Mouse (Mus musculus) kidney, embryonic 15.5 days (tissue): ENCODE data around the gene Traf3ip3. TPM values are rescaled to one million over a fixed set of nuclear protein-coding genes. Genes with fewer than 3 reads are reported as not detected.

ENCODE experiments used
- ATAC-seq: fragments of 200-750 bp; cut with Nextera tagmentation; replicated peaks from 2 replicates; pipeline ENCODE4 v1.8.0; 2017; ENCODE audit warnings: moderate TSS enrichment; ENCODE audit not compliant: low FRiP score
- H3K27ac ChIP-seq: fragments of 300-500 bp; sonication (generic); 2 replicates; pipeline ENCODE4 v1.5.1; 2015; ENCODE audit warnings: mild to moderate bottlenecking, inconsistent platforms
- H3K27me3 ChIP-seq: fragments of 300-500 bp; sonication (generic); 2 replicates; pipeline ENCODE4 v1.6.1; 2015; ENCODE audit warnings: inconsistent platforms
- H3K36me3 ChIP-seq: fragments of 300-500 bp; sonication (generic); 2 replicates; pipeline ENCODE4 v1.6.1; 2015; ENCODE audit warnings: inconsistent platforms
- H3K4me1 ChIP-seq: fragments of 300-500 bp; sonication (generic); 2 replicates; pipeline ENCODE4 v1.6.1; 2015; ENCODE audit warnings: inconsistent platforms
- H3K4me2 ChIP-seq: fragments of 300-500 bp; sonication (generic); 2 replicates; pipeline ENCODE4 v1.6.1; 2015; ENCODE audit warnings: moderate library complexity, mild to moderate bottlenecking, inconsistent platforms
- H3K4me3 ChIP-seq: fragments of 300-500 bp; sonication (generic); replicated peaks from 2 replicates; pipeline ENCODE4 v1.5.1; 2015; ENCODE audit warnings: mild to moderate bottlenecking, inconsistent platforms
- H3K9ac ChIP-seq: fragments of 300-500 bp; sonication (generic); 2 replicates; pipeline ENCODE4 v1.6.1; 2015; ENCODE audit warnings: mild to moderate bottlenecking, inconsistent platforms
- H3K9me3 ChIP-seq: fragments of 300-500 bp; sonication (generic); replicated peaks from 2 replicates; pipeline ENCODE4 v1.6.1; 2016; ENCODE audit warnings: inconsistent platforms
- WGBS: fragments of 180-500 bp; shearing (Covaris S2); methylation state at CpG from one replicate; pipeline ENCODE4 v1.1.7; 2015; ENCODE audit warnings: mixed read lengths; 5-methylcytosine and 5-hydroxymethylcytosine counted together
- polyA plus RNA-seq: library from polyadenylated mRNA; unstranded; fragments of >200 nt; fragmentation: Nextera tagmentation; extraction: Ambion mirVana; gene quantifications from 2 replicates; pipeline ENCODE4 v1.2.1, GENCODE M21; 2015

Gene Traf3ip3
- polyA plus RNA-seq, 1 experiment from 2014 or later, result 3.5 TPM

GRCm38 (mm10) chr1:193200640-193201382, 692 bp downstream of the Traf3ip3 start:
- H3K4me1 ChIP-seq, result no peaks in the 10 kb centered on the region
- no peaks in the 10 kb centered on the region for H3K36me3 ChIP-seq
- no peaks in the 10 kb centered on the region for H3K9me3 ChIP-seq
- H3K27ac ChIP-seq, result no peak overlapping the region
- no peak overlapping the region for H3K9ac ChIP-seq
- no peak overlapping the region for H3K4me2 ChIP-seq
- ATAC-seq, result no peak
- H3K27me3 ChIP-seq, result no peaks in the 10 kb centered on the region
- WGBS, result 86% methylated on average over 8 of the region's 8 CpGs
- H3K4me3 ChIP-seq, result no peak overlapping the region

GRCm38 (mm10) chr1:193198312-193198711, 3.2 kb downstream of the Traf3ip3 start:
- Histone ChIP-seq H3K4me1 (no peaks in the 10 kb centered on the region), H3K4me2 (no peak overlapping the region), H3K27ac (no peak overlapping the region), H3K9ac (no peak overlapping the region), H3K4me3 (no peak overlapping the region), H3K27me3 (no peaks in the 10 kb centered on the region), H3K36me3 (no peaks in the 10 kb centered on the region), H3K9me3 (no peaks in the 10 kb centered on the region)
- 79% methylated on average over 2 of the region's 2 CpGs for WGBS
- ATAC-seq, result no peak

- Histone ChIP-seq H3K36me3 (no peaks in the 10 kb centered on the region), H3K4me3 (no peak overlapping the region), H3K27me3 (no peaks in the 10 kb centered on the region), H3K9me3 (no peaks in the 10 kb centered on the region), H3K4me1 (no peaks in the 10 kb centered on the region), H3K27ac (no peak overlapping the region), H3K4me2 (no peak overlapping the region), H3K9ac (no peak overlapping the region)
- ATAC-seq, result no peak
- WGBS, result 85% methylated on average over 18 of the region's 18 CpGs
These were observed 3.9 kb downstream of the Traf3ip3 start for GRCm38 (mm10) chr1:193197494-193198205.

- H3K4me1 ChIP-seq, result peaks cover 6% of the 10 kb centered on the region
- no peak overlapping the region for H3K27ac ChIP-seq
- 74% methylated on average over 3 of the region's 3 CpGs for WGBS
- no peaks in the 10 kb centered on the region for H3K36me3 ChIP-seq
- no peak overlapping the region for H3K4me2 ChIP-seq
- H3K9me3 ChIP-seq, result no peaks in the 10 kb centered on the region
- H3K9ac ChIP-seq, result no peak overlapping the region
- no peaks in the 10 kb centered on the region for H3K27me3 ChIP-seq
- no peak overlapping the region for H3K4me3 ChIP-seq
- no peak for ATAC-seq
These were observed 6.2 kb downstream of the Traf3ip3 start for GRCm38 (mm10) chr1:193195169-193195810.

- Histone ChIP-seq H3K27me3 (no peaks in the 10 kb centered on the region), H3K36me3 (no peaks in the 10 kb centered on the region), H3K27ac (no peak overlapping the region), H3K4me1 (peaks cover 13% of the 10 kb centered on the region), H3K4me3 (no peak overlapping the region), H3K4me2 (no peak overlapping the region), H3K9ac (no peak overlapping the region), H3K9me3 (no peaks in the 10 kb centered on the region)
- WGBS, result 77% methylated on average over 3 of the region's 3 CpGs
- no peak for ATAC-seq
These were observed 6.9 kb downstream of the Traf3ip3 start for GRCm38 (mm10) chr1:193194416-193195140.

GRCm38 (mm10) chr1:193191675-193192283, 9.7 kb downstream of the Traf3ip3 start:
- no peak overlapping the region for H3K9ac ChIP-seq
- no peaks in the 10 kb centered on the region for H3K9me3 ChIP-seq
- H3K4me2 ChIP-seq, result no peak overlapping the region
- H3K4me1 ChIP-seq, result peaks cover 30% of the 10 kb centered on the region
- H3K27me3 ChIP-seq, result no peaks in the 10 kb centered on the region
- no peak for ATAC-seq
- no peak overlapping the region for H3K4me3 ChIP-seq
- H3K36me3 ChIP-seq, result no peaks in the 10 kb centered on the region
- 87% methylated on average over 7 of the region's 7 CpGs for WGBS
- no peak overlapping the region for H3K27ac ChIP-seq

- H3K4me3 ChIP-seq, result no peak overlapping the region
- 42% methylated on average over 3 of the region's 3 CpGs for WGBS
- H3K27ac ChIP-seq, result peak overlapping the region; percentile 82
- no peaks in the 10 kb centered on the region for H3K27me3 ChIP-seq
- H3K36me3 ChIP-seq, result no peaks in the 10 kb centered on the region
- no peaks in the 10 kb centered on the region for H3K9me3 ChIP-seq
- peaks cover 30% of the 10 kb centered on the region for H3K4me1 ChIP-seq
- H3K9ac ChIP-seq, result no peak overlapping the region
- no peak overlapping the region for H3K4me2 ChIP-seq
- no peak for ATAC-seq
These were observed 11.7 kb downstream of the Traf3ip3 start for GRCm38 (mm10) chr1:193189771-193190170.

- no peak overlapping the region for H3K9ac ChIP-seq
- H3K36me3 ChIP-seq, result no peaks in the 10 kb centered on the region
- peak overlapping the region; percentile 82 for H3K27ac ChIP-seq
- no peaks in the 10 kb centered on the region for H3K9me3 ChIP-seq
- peak; percentile 90 for ATAC-seq
- H3K4me2 ChIP-seq, result no peak overlapping the region
- H3K27me3 ChIP-seq, result no peaks in the 10 kb centered on the region
- no peak overlapping the region for H3K4me3 ChIP-seq
- WGBS, result 33% methylated on average over 9 of the region's 9 CpGs
- peaks cover 30% of the 10 kb centered on the region for H3K4me1 ChIP-seq
These were observed 12.3 kb downstream of the Traf3ip3 start for GRCm38 (mm10) chr1:193189151-193189621.

- ATAC-seq, result no peak
- peaks cover 30% of the 10 kb centered on the region for H3K4me1 ChIP-seq
- no peak overlapping the region for H3K4me3 ChIP-seq
- no peaks in the 10 kb centered on the region for H3K27me3 ChIP-seq
- no peaks in the 10 kb centered on the region for H3K9me3 ChIP-seq
- no peaks in the 10 kb centered on the region for H3K36me3 ChIP-seq
- H3K4me2 ChIP-seq, result no peak overlapping the region
- WGBS, result 67% methylated on average over 6 of the region's 6 CpGs
- peak overlapping the region; percentile 82; the same call in 1 of the 2 replicates for H3K27ac ChIP-seq
- no peak overlapping the region for H3K9ac ChIP-seq
These were observed 13.2 kb downstream of the Traf3ip3 start for GRCm38 (mm10) chr1:193188257-193188656.

- no peak for ATAC-seq
- Histone ChIP-seq H3K27me3 (no peaks in the 10 kb centered on the region), H3K4me2 (no peak overlapping the region), H3K9me3 (no peaks in the 10 kb centered on the region), H3K4me1 (no peaks in the 10 kb centered on the region), H3K27ac (no peak overlapping the region), H3K36me3 (no peaks in the 10 kb centered on the region), H3K9ac (no peak overlapping the region), H3K4me3 (no peak overlapping the region)
- WGBS, result 75% methylated on average over 3 of the region's 3 CpGs
These were observed 20.4 kb downstream of the Traf3ip3 start for GRCm38 (mm10) chr1:193181104-193181503.

GRCm38 (mm10) chr1:193174143-193174733, 27.3 kb downstream of the Traf3ip3 start:
- WGBS, result 79% methylated on average over 13 of the region's 13 CpGs
- Histone ChIP-seq H3K9me3 (no peaks in the 10 kb centered on the region), H3K27ac (peak overlapping the region; percentile 82), H3K36me3 (no peaks in the 10 kb centered on the region), H3K4me3 (peak overlapping the region; percentile 62), H3K9ac (peak overlapping the region; percentile 64; the same call in 1 of the 2 replicates), H3K27me3 (no peaks in the 10 kb centered on the region), H3K4me2 (peak overlapping the region; percentile 71), H3K4me1 (peaks cover 26% of the 10 kb centered on the region)
- ATAC-seq, result no peak
